Mouse (Mus musculus) activated CD4-positive, CD25-positive, alpha-beta regulatory T cell, adult 4 months (primary cell): ENCODE measurements around the gene Rabep2. TPM values are rescaled to one million over a fixed set of nuclear protein-coding genes. Genes with fewer than 3 reads are reported as not detected.

Experiments
- ATAC-seq: one replicate; pipeline ENCODE4 v1.8.0; 2017
- polyA plus RNA-seq, 2 experiments: library from polyadenylated mRNA; unstranded; fragments of 100-300 nt; shearing (Covaris generic); gene quantifications; one replicate each; pipeline ENCODE4 v1.2.1; 2017

Rabep2 gene
- polyA plus RNA-seq, 2 experiments from 2014 or later = 35.4 to 48.2 TPM

- ATAC-seq = no peak
Observed at GRCm38 (mm10) chr7:126434726-126435125, 6.2 kb downstream of the Rabep2 start.

GRCm38 (mm10) chr7:126435801-126436200 is 7.2 kb downstream of the Rabep2 start:
- ATAC-seq = no peak

DNA sequence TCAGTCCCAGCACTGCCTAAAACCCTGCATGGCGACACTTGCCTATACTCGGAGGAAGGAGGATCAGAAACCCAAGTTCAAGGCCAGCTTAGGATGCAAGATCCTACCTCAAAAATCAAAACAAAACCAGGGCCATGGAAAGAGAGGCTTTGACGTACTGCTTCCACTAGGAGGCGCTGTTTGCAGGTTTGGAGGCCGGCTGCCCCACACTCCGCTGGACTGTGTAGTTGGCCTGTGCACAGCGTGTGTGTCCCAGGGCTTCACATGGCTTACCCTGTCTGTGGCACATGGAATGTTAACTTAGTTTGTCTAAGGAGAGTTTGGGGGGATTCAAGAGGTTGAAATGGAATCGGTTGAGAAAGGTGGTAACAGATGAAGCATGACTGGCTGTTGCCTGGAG is 8.3 kb downstream of the Rabep2 start:
- ATAC-seq = no peak

GRCm38 (mm10) chr7:126440134-126440533 is 11.6 kb downstream of the Rabep2 start:
- no peak for ATAC-seq

GRCm38 (mm10) chr7:126443997-126444396 is 15.4 kb downstream of the Rabep2 start:
- no peak for ATAC-seq

DNA sequence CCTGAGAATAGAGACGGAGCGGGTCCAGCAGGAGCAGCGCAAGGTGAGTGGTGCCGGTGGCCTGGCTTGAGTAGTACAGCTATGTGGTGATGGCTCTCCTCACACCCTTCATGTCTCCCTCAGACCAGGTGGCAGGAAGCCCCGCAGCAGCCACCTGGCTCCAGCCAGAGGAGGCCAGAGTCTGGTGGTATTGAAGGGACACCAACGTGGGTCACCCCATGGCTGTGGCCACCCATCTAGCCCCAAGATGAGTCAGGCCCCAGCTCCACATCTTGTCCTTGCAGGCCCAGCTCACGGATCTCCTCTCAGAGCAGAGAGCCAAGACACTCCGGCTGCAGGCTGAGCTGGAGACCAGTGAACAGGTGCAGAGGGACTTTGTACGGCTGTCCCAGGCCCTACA is 16.0 kb downstream of the Rabep2 start:
- no peak for ATAC-seq

GRCm38 (mm10) chr7:126445104-126445815 is 16.7 kb downstream of the Rabep2 start:
- ATAC-seq = no peak

DNA sequence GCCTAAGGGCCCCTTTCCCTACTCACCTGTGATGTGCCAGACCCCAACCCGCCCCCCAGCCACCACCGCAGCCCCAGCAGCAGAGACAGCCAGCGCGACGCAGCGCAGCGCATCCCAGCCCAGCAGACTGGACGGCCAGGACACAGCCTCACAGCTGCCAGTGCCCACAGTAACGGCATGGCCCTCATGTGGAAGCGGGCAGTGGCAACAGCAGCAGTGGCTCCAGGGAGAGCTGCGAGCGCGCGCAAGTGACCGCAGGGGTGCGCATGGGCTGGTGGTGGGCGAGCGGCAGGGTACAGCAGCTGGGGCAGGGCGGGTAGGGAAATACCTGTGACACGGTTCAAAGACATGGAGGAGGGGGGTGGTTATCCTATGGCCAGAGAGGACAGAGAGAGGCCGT is 17.7 kb downstream of the Rabep2 start:
- ATAC-seq = no peak

DNA sequence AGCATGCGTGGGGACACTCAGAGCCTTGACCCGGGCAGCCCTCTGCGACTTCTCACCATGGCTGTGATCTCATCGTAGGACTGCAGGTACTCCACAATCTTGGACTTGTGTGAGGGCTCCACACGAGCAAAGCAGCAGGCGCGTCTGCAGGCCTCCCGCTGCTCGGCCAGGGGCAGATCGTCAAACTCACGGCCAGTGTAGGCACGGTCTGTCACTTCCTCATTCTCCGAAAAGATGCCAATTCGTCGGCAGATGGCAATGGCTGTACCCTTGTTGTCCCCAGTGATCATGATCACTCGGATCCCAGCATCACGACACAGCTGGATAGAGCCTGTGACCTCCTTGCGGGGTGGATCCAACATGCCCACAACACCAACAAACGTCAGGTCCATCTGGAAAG is 19.9 kb downstream of the Rabep2 start:
- no peak for ATAC-seq

DNA sequence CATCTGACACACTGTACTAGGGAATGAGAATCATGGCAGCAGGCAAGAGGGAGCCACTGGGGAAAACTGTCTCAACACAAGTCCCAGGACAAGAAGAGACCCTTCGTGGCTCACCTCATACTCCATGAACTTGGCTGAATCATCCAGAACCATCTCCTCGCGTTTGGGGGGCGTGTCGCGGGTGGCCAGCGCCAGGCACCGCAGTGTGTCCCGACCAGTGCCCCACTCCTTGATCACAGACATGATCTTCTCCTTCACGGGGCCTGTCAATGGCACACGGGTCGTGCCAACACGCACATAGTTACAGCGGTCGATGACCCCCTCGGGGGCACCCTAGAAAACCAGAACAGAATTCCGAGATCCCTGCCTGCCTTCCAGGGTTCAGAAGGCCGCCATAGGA is 21.4 kb downstream of the Rabep2 start:
- ATAC-seq = no peak

- ATAC-seq = no peak
Observed at GRCm38 (mm10) chr7:126450641-126451040, 22.1 kb downstream of the Rabep2 start.

- no peak for ATAC-seq
Observed at GRCm38 (mm10) chr7:126452244-126452643, 23.7 kb downstream of the Rabep2 start.

- no peak for ATAC-seq
Observed at GRCm38 (mm10) chr7:126453861-126454260, 25.3 kb downstream of the Rabep2 start.

DNA sequence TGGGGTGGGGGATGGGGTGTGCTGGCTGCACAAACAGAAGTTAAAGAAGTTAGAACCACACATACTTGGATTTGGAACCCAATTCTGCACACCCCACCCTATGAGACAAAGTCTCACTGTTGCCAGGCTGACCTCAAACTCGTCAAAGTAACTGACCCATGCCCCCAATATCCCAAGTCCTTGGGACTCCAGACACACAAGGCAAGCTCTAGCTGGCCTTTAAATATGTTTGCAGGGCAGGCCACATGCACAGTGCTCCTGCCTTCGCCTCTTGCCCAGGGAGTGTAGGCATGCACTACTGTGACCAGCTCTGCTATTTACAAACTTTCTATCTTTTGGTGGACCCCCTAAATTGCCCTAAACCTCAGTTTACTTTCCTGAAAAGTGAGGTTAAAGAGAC is 26.7 kb downstream of the Rabep2 start:
- no peak for ATAC-seq

DNA sequence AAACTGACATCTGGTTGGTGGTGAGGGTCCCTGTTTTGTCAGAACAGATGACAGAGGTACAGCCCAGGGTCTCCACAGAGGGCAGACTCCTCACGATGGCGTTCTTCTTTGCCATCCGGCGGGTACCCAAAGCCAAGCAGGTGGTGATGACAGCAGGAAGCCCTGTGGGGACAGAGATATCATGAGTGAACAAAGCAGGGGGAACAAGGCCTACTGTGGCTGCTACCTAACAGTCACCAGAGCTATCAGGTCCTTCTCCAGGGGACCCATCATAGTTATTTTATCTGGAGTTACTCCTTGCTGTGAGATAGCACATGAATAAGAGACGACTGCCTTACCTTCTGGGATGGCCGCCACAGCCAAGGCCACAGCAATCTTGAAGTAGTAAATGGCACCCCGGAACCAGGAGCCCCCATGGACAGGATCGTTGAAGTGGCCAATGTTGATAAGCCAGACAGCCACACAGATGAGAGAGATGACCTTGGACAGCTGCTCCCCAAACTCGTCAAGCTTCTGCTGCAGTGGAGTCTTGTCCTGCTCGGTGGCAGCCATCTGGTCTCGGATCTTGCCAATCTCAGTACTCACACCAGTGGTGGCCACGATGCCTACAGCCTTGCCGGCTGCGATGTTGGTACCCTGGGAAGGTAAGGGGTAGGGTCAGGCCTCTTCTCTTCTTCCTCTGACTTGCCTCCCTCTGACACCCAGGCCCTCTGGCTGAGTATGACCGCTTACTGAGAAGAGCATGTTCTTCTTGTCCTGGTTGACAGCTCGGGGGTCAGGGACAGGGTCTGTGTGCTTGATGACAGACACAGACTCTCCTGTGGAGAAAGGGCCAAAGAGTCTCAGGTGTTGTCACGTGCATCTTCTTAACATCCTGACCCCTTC is 28.1 kb downstream of the Rabep2 start:
- no peak for ATAC-seq

- ATAC-seq = no peak
Observed at GRCm38 (mm10) chr7:126458225-126458624, 29.7 kb downstream of the Rabep2 start.

GRCm38 (mm10) chr7:126458844-126459618 is 30.5 kb downstream of the Rabep2 start:
- no peak for ATAC-seq

GRCm38 (mm10) chr7:126460623-126461399 is 32.3 kb downstream of the Rabep2 start:
- no peak for ATAC-seq

GRCm38 (mm10) chr7:126461626-126462025 is 33.1 kb downstream of the Rabep2 start:
- no peak for ATAC-seq

GRCm38 (mm10) chr7:126463004-126463403 is 34.4 kb downstream of the Rabep2 start, which contains the start of gene Atp2a1:
Gene Atp2a1 (minus strand): TSS chr7:126463108.
- ATAC-seq = no peak

DNA sequence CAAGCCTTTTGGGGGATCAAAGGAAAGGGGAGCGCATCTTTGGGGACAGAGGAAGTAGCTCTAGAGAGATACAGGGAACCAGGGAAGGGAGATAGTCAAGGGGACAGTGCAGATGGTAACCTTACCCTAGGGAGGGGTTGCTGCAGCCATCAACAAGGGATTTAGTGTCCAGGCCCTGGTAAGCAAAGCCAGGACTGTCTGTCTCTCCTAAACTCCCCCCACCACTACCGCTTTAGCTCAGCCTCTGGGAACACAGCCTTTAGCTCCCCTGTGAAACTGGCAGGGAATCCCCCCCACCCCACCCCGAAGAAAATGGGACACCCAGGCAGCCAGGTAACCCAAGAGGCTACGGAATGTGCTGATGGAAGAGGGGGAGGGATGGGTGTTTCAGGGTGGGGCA is 35.0 kb downstream of the Rabep2 start:
- no peak for ATAC-seq

DNA sequence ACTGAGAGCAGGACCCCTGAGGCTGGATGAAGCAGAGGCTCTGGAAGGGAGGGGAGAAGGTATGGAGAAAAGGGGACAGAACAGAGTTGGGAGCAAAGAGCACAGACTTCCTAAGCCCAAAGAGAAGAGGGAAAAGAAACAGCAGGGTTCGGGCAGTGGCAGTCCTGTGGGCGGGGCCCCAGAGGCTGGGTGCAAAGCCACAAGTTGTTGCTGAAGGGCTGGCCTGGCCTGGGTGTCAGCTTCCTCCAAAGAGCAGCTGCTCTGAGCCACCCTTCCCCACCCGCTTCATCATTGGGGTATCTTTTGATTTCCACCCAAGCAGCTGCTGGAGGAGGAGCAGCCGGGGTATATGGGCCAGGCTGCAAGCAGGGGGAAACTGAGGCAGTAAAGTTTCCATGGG is 35.6 kb downstream of the Rabep2 start:
- ATAC-seq = no peak
